Mouse (Mus musculus) cerebellum, adult 18-20 months (tissue): ENCODE measurements around the gene Sh3bp2.
"Not testable (repeated sequence)": the region's sequence is repeated elsewhere in the genome, so short reads cannot be mapped to it uniquely, and the experiment has no call there.

Experiments
- DNase-seq, 2 experiments: peaks; one replicate each; pipeline ENCODE4 v3.0.0; 2021

Gene Sh3bp2

GRCm38 (mm10) chr5:34573268-34574221 is 47.9 kb downstream of the Sh3bp2 start, which contains the start of gene Add1:
Add1 (plus strand) TSS chr5:34573664.
- peak; percentile 97 for DNase-seq

- no peak for DNase-seq
These were observed 49.1 kb downstream of the Sh3bp2 start for GRCm38 (mm10) chr5:34574721-34575120.

DNA sequence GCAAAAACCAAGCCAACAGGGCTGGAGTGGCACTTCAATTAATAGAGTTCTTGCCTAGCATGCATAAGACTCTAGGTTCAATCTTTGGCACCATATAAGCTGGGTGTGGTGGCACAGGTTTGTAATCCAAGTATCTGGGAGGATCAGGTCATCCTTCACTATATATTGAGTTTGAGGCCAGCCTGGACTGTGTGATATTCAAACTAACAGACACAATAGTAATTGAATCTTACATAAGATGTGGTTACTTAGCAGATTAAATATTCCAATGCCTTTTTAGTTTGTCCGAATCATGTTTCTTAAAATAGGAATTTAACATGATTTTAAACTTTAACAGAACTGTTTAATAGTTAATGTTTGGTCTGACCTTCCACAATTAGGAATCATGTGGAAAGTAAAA is 50.6 kb downstream of the Sh3bp2 start:
- DNase-seq: no peak

- no peak for DNase-seq
These were observed 52.5 kb downstream of the Sh3bp2 start for GRCm38 (mm10) chr5:34578038-34578655.

DNA sequence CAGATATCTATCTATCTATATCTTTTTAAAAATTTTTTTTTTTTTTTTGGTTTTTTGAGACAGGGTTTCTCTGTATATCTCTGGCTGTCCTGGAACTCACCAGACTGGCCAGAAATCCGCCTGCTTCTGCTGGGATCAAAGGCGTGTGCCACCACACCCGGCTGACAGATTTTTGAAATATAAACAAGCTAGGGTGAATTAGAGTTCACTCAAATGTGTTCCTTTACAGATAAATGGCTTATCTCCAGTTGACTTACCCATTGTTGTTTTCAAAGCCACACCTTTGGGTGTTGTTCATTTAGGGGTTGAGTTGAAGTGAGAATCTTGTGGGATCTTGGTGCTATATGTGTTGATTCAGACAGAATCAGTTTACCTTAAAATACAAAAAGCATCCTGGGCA is 53.7 kb downstream of the Sh3bp2 start:
- no peak for DNase-seq

DNA sequence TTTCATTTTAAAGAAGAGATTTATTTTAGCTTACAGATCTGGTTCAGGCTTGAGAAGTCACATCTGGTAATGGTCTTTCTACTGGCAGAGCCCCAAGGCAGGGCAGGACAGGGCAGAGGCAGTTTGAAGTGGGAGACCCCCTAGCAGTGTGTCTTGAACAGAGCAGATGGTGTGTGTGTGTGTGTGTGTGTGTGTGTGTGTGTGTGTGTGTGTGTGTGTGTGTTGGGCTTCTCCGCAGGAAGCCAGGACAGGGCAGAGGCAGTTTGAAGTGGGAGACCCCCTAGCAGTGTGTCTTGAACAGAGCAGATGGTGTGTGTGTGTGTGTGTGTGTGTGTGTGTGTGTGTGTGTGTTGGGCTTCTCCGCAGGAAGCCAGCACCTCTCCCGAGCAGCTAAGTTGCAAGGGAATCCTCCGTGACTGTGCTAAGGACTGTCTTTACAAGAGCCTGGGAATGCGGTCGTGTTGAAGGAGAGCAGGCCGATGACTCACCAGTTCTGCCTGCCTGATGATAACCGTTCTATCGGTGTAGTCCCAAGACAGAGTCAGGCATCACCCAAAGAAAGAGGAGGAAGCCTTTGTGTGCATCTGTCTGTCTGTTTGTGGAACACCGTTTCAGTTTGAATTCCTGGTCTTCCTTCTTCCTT is 56.2 kb downstream of the Sh3bp2 start:
- DNase-seq: peak; percentile 39 to 41

DNA sequence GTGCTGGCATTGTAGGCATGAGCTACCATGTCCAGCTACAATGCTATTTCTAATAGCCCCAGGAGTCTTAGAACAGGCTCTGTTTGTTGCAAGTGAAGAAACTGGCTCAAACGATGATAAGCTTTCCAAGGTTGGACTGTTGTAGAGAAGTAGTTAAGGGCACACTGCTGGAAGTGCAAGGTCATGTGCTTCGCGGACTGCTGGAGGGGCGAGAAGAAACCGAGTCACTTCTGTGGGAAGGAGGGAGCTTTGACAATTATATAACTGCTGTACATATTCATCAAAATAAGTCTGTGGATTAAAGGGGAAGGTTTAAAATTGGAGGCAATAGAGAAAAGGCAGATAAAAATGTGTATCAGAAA is 56.7 kb downstream of the Sh3bp2 start:
- no peak for DNase-seq

- DNase-seq: no peak
These were observed 59.6 kb downstream of the Sh3bp2 start for GRCm38 (mm10) chr5:34585216-34585615.

- DNase-seq: no peak
These were observed 62.2 kb downstream of the Sh3bp2 start for GRCm38 (mm10) chr5:34587881-34588280.

GRCm38 (mm10) chr5:34590059-34590458 is 64.4 kb downstream of the Sh3bp2 start:
- DNase-seq: no peak

DNA sequence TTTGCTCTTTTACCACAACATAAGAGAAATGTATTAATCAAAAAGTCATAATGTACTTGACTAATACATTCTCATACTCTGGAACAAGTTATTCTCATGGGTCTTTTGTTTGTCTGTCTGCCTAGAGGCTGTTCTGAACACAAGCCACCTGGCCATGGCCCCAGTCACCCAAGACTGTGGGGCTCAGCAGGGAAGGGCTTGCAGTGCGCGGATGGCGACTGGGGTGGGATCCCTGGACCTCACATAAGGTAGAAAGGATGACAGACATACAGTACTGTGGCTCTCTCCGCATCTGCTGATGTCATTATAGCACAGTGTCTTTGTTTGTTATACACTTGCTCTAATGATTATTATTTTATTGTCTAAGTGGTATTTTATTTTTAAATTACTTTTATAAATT is 65.1 kb downstream of the Sh3bp2 start:
- DNase-seq: no peak

DNA sequence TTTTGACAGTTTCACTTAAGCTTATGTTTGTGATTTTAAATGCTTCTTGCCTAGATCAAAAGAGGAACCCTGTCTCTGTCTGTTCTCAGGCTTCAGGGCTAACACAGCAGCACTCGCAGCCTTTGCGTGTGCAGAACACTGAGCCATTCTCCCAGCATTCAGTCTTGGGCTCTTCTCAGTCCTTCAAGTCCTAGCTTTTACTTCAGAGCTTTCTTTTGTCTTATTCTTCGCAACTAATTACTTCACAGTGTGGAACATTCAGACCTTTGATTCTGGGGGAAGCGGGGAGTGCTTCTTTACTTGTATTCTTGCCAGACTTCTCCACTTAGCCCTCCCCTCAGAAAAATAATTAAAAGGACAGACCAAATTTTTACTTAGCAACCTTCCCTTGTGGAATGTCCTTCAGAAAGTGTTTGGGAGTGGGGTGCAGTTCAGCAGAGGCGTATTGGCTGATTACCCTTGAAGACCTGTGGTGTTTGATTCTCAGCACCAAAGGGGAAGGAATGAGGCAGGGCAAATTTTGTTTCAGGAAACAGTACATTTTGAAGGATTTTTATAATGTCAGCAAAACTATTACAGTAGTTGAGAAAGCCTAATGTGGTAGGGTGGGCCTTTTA is 65.9 kb downstream of the Sh3bp2 start:
- no peak for DNase-seq

GRCm38 (mm10) chr5:34592224-34592623 is 66.6 kb downstream of the Sh3bp2 start:
- not testable (repeated sequence) for DNase-seq

GRCm38 (mm10) chr5:34592666-34593065 is 67.0 kb downstream of the Sh3bp2 start:
- no peak for DNase-seq

- DNase-seq: no peak
These were observed 67.6 kb downstream of the Sh3bp2 start for GRCm38 (mm10) chr5:34593202-34593727.

GRCm38 (mm10) chr5:34604576-34604975 is 78.9 kb downstream of the Sh3bp2 start:
- no peak for DNase-seq

DNA sequence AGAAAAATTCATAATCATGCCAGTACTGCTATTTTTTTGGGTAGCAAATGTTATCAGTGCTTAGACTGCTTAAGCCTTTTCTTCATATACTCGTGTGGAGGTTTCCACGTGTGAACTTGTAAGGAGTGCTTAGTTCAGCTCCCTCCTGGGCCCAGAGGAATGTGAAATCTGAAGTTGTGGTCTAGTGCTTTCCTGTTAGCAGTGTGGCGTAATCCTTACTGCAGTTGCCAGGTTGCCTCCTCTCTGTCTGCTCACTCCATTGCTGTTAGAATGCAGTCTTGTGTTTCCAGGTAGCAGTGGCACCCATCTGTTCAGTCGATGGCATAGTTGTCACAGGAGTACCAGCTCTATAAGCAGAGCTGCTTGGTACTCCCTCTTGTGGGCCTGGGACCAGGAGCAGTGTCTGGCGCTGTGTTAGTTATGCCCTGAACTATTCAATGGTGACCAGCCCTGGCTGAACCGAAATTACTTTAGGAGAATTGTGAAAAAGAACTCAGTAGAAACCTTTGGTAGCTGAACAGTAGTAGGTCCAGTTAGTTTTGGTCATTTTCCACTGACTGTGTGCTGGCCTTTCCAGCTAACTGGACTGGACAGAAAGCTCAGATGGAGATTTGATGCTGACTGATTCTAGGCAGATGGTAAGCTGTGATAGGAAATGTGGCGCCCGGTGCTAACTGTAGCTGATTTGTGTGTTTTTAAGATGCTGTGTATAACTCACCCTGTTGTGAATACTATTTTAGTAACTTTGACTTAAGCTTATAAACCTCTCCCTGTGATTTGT is 81.7 kb downstream of the Sh3bp2 start:
- DNase-seq: peak; percentile 56 to 64

DNA sequence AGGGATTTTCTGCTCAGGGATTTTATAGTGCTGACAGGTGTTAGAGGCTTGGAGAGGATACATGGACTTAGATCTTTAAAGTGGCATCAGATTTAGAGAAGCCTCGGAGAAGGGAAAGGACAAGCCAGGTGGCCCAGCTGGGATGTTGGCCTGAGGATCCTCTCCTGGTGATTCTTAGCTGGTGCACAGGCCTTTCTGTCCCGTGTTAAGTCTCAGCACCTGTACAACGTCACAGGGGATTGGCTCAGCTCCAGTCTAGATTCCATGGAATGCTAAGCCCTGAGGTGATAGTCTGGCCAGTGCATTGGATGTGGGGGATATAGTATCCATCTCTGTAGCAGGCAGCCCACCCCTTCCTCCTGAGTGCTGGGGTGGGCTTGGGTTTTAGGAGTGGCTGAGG is 82.6 kb downstream of the Sh3bp2 start:
- peak; percentile 38 to 48 for DNase-seq

GRCm38 (mm10) chr5:34609966-34610365 is 84.3 kb downstream of the Sh3bp2 start:
- DNase-seq: no peak
